Mouse (Mus musculus) cerebellum, adult 2 months (tissue): Measurements from ENCODE around the gene Sept8. TPM values are rescaled to one million over a fixed set of nuclear protein-coding genes. Genes with fewer than 3 reads are reported as not detected.

Experiments
- DNase-seq, 2 experiments: peaks; one replicate each; pipeline ENCODE4 v3.0.0; 2021
- H3K27ac ChIP-seq: fragments of 200-500 bp; 2 replicates; pipeline ENCODE4 v1.5.1; 2012; ENCODE audit warnings: low read length, control low read depth, inconsistent platforms; ENCODE audit not compliant: insufficient read depth
- H3K27me3 ChIP-seq: fragments of 200-500 bp; 2 replicates; pipeline ENCODE4 v1.6.1; 2012; ENCODE audit warnings: inconsistent platforms, mild to moderate bottlenecking, low read length, moderate library complexity; ENCODE audit not compliant: control insufficient read depth, insufficient read depth
- H3K4me1 ChIP-seq: fragments of 200-500 bp; 2 replicates; pipeline ENCODE4 v1.6.1; 2011; ENCODE audit warnings: low read length; ENCODE audit not compliant: control insufficient read depth, insufficient read depth
- H3K4me3 ChIP-seq: fragments of 200-500 bp; replicated peaks from 2 replicates; pipeline ENCODE3; 2011; ENCODE audit warnings: mild to moderate bottlenecking, low read depth, low read length, control low read depth; ENCODE audit not compliant: insufficient read depth
- CTCF ChIP-seq: fragments of 200-500 bp; IDR thresholded peaks from 2 replicates; pipeline ENCODE4 v1.5.1; 2011; ENCODE audit warnings: low read depth, mild to moderate bottlenecking, control low read depth, low read length, moderate library complexity, borderline replicate concordance; ENCODE audit not compliant: insufficient read depth
- POLR2A ChIP-seq: fragments of 200-500 bp; IDR thresholded peaks from 2 replicates; pipeline ENCODE4 v1.6.1; 2011; ENCODE audit warnings: low read length, control low read depth, borderline replicate concordance; ENCODE audit not compliant: insufficient read depth
- WGBS: fragments of 180-500 bp; shearing (Covaris S2); methylation state at CpG from one replicate; pipeline ENCODE4 v1.1.7; 2018; 5-methylcytosine and 5-hydroxymethylcytosine counted together
- polyA plus RNA-seq: library from polyadenylated mRNA; depleted of rRNA; stranded (reverse); fragments of >200 nt; gene quantifications from 2 replicates; pipeline ENCODE4 v1.2.3, GENCODE M21; 2012

Gene Sept8
- polyA plus RNA-seq, 1 experiment, result 318 TPM

DNA sequence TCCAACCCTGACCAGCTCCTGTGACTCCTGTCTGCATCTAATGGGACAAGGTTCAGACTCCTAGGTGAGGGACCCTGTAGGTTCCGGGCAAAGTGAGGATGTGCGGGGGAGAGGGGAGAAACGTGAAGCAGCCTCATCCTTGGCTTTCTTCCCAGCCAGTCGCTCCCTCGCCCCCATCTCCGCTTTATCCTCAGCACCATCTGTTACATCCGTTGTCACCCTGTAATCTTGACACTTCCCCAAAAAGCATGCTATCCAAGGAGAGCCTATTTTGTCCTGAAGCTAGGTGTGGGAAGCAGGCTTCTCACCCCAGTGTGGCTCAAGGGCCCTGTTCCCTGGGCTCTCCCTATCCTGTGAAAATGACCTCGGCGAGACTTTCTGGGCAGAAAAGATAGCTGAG is 3.9 kb downstream of the Sept8 start:
- no peak for TF ChIP-seq CTCF
- TF ChIP-seq POLR2A, result 0 out of 2 replicates have a peak, but pooled peaks have one; percentile 34
- peak overlapping the region; percentile 21 for H3K4me3 ChIP-seq
- DNase-seq, result peak; percentile 85 to 95
- 13% methylated on average over 9 of the region's 9 CpGs for WGBS
- H3K4me1 ChIP-seq, result peaks cover 48% of the 10 kb centered on the region
- H3K27me3 ChIP-seq, result no peaks in the 10 kb centered on the region
- peak overlapping the region; percentile 89 for H3K27ac ChIP-seq

DNA sequence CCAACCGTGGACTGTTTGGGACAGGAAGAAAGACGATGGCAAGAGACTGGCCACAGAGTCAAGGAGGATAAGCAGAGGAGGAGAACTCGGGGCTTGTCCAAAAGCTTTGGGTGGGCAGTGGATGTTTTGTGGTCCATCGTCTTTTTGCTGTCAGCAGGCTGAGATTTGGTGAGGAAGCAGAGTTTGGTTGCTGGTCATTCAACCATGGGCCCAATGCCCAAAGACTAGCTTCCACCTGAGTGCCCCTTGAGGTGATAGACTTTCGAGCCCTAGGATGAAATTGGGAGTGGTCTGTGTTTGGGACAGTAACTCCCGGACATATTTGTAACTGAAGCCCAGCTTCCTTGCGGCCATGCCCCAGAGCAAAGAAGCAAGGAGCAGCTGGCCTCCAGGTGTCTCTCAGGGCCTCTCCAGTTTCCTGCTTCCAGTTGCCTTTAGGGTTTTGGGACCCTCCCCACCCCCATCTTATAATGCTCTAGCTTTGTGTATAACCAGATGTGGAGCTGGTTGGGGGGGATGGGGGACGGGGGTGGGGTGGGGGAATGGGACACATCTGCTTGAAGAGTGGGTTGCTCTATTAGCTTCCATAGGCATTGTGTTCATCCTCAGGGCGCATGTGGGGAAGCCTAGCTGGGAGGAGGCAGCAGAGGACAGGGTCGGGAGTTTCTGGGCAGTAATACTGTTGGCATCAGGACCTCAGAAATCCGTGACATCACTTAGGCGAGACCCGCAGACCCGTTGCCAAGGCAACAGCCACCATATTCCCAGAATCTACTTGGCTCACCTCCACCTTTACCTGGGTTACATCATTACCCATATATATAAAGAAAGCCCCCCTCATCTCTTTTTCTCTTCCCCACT is 4.7 kb downstream of the Sept8 start:
- peak in 1 of 2 experiments; percentile 44 for DNase-seq
- Histone ChIP-seq H3K27ac (peak overlapping the region; percentile 89), H3K4me3 (peak overlapping the region; percentile 21), H3K4me1 (peaks cover 57% of the 10 kb centered on the region), H3K27me3 (no peaks in the 10 kb centered on the region)
- TF ChIP-seq CTCF, result no peak
- TF ChIP-seq POLR2A, result no peak
- 31% methylated on average over 14 of the region's 14 CpGs for WGBS

DNA sequence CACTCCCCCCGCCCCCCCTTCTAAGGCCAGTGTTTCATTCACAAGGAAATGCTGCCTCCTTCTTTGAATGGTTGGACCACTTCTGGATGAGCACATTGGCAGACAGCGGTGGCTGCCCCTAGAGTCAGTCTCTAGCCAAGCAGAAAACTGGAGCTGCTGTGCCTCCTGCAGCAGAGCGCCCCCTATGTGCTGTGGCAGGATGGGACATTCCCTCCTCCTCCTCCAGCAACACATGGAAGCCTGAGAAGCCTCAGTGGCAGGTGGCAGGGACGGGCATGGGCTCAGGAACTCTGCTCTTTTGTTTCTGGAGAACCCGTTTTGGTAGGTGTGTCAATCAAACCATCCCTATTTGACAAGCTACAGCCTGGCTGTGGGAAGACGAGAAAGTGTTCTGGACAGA is 5.8 kb downstream of the Sept8 start:
- TF ChIP-seq POLR2A, result no peak
- TF ChIP-seq CTCF, result peak; percentile 54
- DNase-seq, result peak; percentile 41 to 51
- Histone ChIP-seq H3K4me1 (peaks cover 65% of the 10 kb centered on the region), H3K4me3 (no peak overlapping the region), H3K27ac (peak overlapping the region; percentile 74), H3K27me3 (no peaks in the 10 kb centered on the region)
- 48% methylated on average over 6 of the region's 6 CpGs for WGBS

DNA sequence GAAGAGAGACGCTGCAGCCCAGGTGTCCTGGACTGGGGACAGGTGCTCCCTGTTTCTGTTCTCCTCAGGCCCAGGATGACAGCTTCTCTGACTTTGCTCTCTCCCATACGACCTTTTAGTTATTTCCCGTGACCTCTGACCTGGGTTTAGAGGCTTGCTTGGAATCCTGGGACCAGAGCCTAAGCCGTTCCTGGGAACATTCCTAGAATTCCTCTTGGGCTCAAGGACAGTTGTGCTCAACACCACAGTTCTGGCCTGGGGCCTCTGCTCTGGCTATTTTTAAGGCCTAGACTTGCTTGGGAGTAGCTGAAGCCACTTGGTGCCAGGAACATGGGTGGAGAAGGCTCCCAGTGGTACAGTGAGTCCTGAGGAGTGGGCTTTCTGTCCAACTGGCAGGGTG is 6.4 kb downstream of the Sept8 start:
- no peak overlapping the region for H3K4me3 ChIP-seq
- DNase-seq, result no peak
- 40% methylated on average over 4 of the region's 4 CpGs for WGBS
- H3K27me3 ChIP-seq, result no peaks in the 10 kb centered on the region
- peaks cover 70% of the 10 kb centered on the region for H3K4me1 ChIP-seq
- TF ChIP-seq POLR2A (no peak), CTCF (no peak)
- H3K27ac ChIP-seq, result peak overlapping the region; percentile 74

DNA sequence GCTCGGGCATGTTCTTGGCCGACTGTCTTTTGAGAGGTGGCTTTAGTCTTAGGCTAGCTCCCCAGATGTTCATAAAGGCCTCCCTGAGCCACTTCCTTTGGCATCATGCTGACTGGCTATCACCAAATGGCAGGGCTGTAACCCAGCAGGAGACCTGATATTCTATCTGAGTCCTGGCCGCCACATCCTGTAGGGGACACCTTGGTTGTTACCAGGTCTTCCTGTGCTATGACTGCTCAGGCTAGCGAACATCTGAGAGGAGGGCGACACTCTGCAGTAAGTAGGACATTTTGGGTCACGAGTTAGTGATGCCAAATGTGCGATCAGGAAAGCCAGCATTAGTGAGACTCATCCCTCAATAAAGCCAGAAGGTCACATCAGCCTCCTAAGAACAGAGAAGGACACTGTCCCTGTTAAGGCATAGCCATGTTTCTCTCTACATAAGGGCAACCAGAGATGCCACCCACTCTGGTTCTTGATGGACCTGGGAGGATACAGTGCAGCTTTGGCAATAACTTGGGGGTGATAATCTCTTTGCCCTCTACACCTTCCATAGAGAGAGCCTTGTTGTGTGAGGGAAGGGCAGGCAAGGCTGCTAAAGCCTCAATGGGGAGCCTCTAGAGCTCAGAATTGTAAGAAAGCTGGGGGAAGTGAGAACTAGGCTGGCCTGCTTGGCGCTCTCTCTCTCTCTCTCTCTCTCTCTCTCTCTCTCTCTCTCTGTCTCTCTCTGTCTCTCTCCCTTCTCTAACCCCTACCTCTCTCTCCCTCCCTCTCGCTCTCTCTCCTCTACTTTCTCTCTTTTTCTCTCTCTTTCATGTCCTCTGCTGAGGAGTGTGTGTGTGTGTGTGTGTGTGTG is 9.6 kb downstream of the Sept8 start:
- WGBS, result 11% methylated on average over 9 of the region's 9 CpGs
- DNase-seq, result peak; percentile 49 to 62
- peaks cover 75% of the 10 kb centered on the region for H3K4me1 ChIP-seq
- H3K27me3 ChIP-seq, result no peaks in the 10 kb centered on the region
- no peak overlapping the region for H3K4me3 ChIP-seq
- no peak for TF ChIP-seq POLR2A
- no peak for TF ChIP-seq CTCF
- H3K27ac ChIP-seq, result peak overlapping the region; percentile 90

DNA sequence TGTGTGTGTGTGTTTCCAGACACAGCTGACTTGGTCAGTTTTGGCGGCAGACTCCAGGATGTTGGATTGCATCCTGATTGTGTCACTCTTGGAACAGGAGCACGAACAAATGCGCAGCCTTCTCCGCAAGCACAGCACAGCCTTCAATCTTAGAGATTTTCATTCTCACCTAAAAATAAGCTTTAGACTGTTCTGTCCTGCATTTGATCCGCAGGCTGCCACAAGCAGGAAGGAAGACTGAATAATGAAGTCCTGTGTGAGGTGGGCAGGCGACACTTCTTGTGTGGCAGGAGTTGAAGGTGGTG is 10.1 kb downstream of the Sept8 start:
- H3K27me3 ChIP-seq, result no peaks in the 10 kb centered on the region
- TF ChIP-seq POLR2A (peak; percentile 50; the same call in 1 of the 2 replicates), CTCF (no peak)
- peak; percentile 88 to 94 for DNase-seq
- WGBS, result 1% methylated on average over 6 of the region's 6 CpGs
- peak overlapping the region; percentile 41 for H3K4me3 ChIP-seq
- peaks cover 70% of the 10 kb centered on the region for H3K4me1 ChIP-seq
- peak overlapping the region; percentile 90 for H3K27ac ChIP-seq

DNA sequence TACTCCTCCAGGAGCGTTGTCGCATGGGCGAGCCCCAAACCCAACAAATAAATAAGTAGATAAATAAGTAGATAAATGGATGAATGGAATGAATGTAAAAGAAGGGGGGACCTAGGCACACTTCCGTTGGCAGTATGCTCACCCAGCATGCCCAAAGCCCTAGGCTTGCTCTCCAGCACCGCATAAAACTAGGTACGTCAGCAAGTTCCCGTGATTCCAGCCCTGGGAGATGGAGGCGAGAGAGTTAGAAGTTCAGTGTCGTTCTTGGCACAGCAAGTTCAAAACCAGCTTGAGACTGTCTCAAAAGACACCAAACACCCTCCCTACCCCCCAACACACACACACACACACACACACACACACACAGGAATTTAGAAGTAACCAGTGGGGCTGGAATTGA is 10.9 kb downstream of the Sept8 start:
- H3K4me1 ChIP-seq, result peaks cover 64% of the 10 kb centered on the region
- H3K27ac ChIP-seq, result peak overlapping the region; percentile 90
- TF ChIP-seq POLR2A (no peak), CTCF (no peak)
- DNase-seq, result peak in 1 of 2 experiments; percentile 54
- WGBS, result 35% methylated on average over 9 of the region's 9 CpGs
- H3K27me3 ChIP-seq, result no peaks in the 10 kb centered on the region
- peak overlapping the region; percentile 5 for H3K4me3 ChIP-seq
